Mouse (Mus musculus): Measurements from ENCODE around the gene 4933415F23Rik. TPM values are rescaled to one million over a fixed set of nuclear protein-coding genes. Genes with fewer than 3 reads are reported as not detected.
A peak's percentile ranks its signal among the peaks of the same experiment; 100 is the strongest.
"Not testable (repeated sequence)": the region's sequence is repeated elsewhere in the genome, so short reads cannot be mapped to it uniquely, and the experiment has no call there.

Gene 4933415F23Rik
- total and polyA plus RNA-seq, 3 experiments, result not detected

DNA sequence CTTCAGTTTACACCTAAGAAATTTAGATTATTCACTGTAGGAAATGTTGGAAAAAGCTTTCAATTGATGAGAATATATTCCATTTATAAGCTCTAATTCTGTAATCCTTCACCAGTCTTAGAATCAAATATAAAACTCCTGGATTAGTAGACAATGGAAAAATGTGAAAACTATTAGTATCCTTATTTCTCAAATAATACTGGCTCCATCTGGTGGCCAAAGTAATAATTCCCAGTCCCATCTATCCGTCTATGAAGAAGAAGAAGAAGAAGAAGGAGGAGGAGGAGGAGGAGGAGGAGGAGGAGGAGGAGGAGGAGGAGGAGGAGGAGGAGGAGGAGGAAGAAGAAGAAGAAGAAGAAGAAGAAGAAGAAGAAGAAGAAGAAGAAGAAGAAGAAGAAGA lies 38.5 kb upstream of the 4933415F23Rik start:
- not testable (repeated sequence) for H3K36me3 ChIP-seq (ENCODE audit: control insufficient read depth in 1 of 2, insufficient read depth in 2 of 2, low read length in 2 of 2); H3K79me2 ChIP-seq (ENCODE audit: control insufficient read depth, insufficient read depth, low read length, poor library complexity); H3K27me3 ChIP-seq (ENCODE audit: control insufficient read depth in 1 of 2, insufficient read depth in 2 of 2, low read length in 2 of 2); H3K4me3 ChIP-seq (ENCODE audit: control insufficient read depth in 1 of 2, insufficient read depth in 1 of 2, low read depth in 2 of 2, low read length in 2 of 2); H3K27ac ChIP-seq (ENCODE audit: control insufficient read depth, low read depth, low read length); H3K4me1 ChIP-seq (ENCODE audit: control insufficient read depth in 1 of 2, insufficient read depth in 2 of 2, low read length in 2 of 2); H3K9me3 ChIP-seq (replicated peaks; ENCODE audit: insufficient read depth, low read length); H3K9ac ChIP-seq (ENCODE audit: control insufficient read depth, low read depth, low read length, poor library complexity, severe bottlenecking)
- TF ChIP-seq CTCF (IDR thresholded peaks at IDR 0.05 in 2 of 3, conservative IDR thresholded peaks at IDR 0.05 in 1 of 3; ENCODE audit: control insufficient read depth in 1 of 3, insufficient read depth in 1 of 3, low read depth in 2 of 3, low read length in 3 of 3, poor library complexity in 1 of 3, severe bottlenecking in 1 of 3) (peak in 1 of 3 experiments; percentile 37; a peak in 2 of 6 replicates), RAD21 (IDR thresholded peaks at IDR 0.05; ENCODE audit: low read depth, low read length) (peak; percentile 36), ZC3H11A (IDR thresholded peaks at IDR 0.05; ENCODE audit: low read depth, low read length) (0 out of 2 replicates have a peak, but pooled peaks have one; percentile 6), SMC3 (IDR thresholded peaks at IDR 0.05; ENCODE audit: low read depth, low read length) (peak; percentile 50)
- peak; percentile 32 for DNase-seq (ENCODE audit: low read depth, low spot score)

DNA sequence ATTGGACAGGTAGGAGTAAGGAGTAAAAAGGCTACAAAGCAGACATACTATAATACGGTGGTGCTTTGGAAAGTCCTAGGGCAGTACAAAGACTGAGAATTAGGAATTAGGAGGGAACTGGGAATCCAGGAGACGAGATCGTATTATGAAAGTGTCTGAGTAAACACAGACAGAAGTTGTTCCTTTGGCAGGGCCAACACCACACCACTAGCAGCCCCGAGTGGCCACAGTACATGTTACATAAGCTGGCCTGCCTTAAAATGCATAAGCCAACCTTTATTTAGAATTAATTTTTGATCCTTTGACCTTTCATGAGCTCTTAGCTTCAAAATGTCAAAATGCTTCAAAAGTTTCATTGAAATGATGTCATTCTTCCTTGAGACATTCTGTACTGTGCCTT lies 18.8 kb upstream of the 4933415F23Rik start:
- no peak for TF ChIP-seq UBTF (IDR thresholded peaks at IDR 0.05; ENCODE audit: borderline replicate concordance, insufficient read depth, low read depth, low read length)
- no peaks in the 10 kb centered on the region for H3K27me3 ChIP-seq (ENCODE audit: control insufficient read depth in 1 of 2, insufficient read depth in 2 of 2, low read length in 2 of 2)
- H3K79me2 ChIP-seq (ENCODE audit: control insufficient read depth, insufficient read depth, low read length, poor library complexity), result no peaks in the 10 kb centered on the region

DNA sequence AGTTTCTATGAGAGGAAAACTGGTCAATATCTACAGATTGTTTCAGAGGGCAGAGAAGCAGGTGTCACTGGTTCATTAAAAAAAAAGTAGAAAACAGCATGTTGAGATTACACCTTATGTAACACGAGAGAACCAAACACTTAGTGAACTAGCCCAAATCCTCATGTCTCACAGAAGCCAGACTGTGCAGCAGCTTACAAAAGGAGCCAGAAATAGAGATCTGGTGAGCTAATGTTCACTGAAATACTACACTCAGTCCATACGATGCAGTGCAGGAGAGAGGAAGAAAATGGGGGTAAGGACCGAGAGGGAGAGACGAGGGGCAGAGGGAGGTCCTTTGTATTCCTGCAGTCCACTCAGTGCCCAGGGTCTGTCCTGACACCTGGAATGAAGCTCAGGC lies 17.4 kb upstream of the 4933415F23Rik start:
- no peak overlapping the region for H3K9ac ChIP-seq (ENCODE audit: control insufficient read depth, low read depth, low read length, poor library complexity, severe bottlenecking)
- no peak for TF ChIP-seq ZC3H11A (IDR thresholded peaks at IDR 0.05; ENCODE audit: low read depth, low read length)
- TF ChIP-seq MAZ (IDR thresholded peaks at IDR 0.05; ENCODE audit: low read depth, low read length), result no peak
- TF ChIP-seq BHLHE40 (IDR thresholded peaks at IDR 0.05; ENCODE audit: borderline replicate concordance, low read depth, low read length), result no peak
- TF ChIP-seq EP300 (IDR thresholded peaks at IDR 0.05; ENCODE audit: low read depth in 1 of 2, low read length in 2 of 2), result no peak
- no peak for TF ChIP-seq MYB (IDR thresholded peaks at IDR 0.05; ENCODE audit: low read depth, low read length)
- no peak for TF ChIP-seq USF2 (IDR thresholded peaks at IDR 0.05; ENCODE audit: borderline replicate concordance in 1 of 2, insufficient read depth in 1 of 2, low read depth in 1 of 2, low read length in 2 of 2)
- TF ChIP-seq ETS1 (IDR thresholded peaks at IDR 0.05; ENCODE audit: low read depth, low read length), result no peak
- TF ChIP-seq GABPA (IDR thresholded peaks at IDR 0.05; ENCODE audit: low read depth, low read length), result no peak
- no peak for TF ChIP-seq JUND (IDR thresholded peaks at IDR 0.05; ENCODE audit: low read depth, low read length)
- no peak for TF ChIP-seq TCF12 (IDR thresholded peaks at IDR 0.05; ENCODE audit: low read depth, low read length)
- TF ChIP-seq HCFC1 (IDR thresholded peaks at IDR 0.05; ENCODE audit: low read depth, low read length), result no peak
- TF ChIP-seq ZMIZ1 (IDR thresholded peaks at IDR 0.05; ENCODE audit: low read depth, low read length), result no peak
- no peak for TF ChIP-seq ZKSCAN1 (IDR thresholded peaks at IDR 0.05; ENCODE audit: low read depth, low read length)
- no peak for TF ChIP-seq E2F4 (IDR thresholded peaks at IDR 0.05; ENCODE audit: borderline replicate concordance, low read depth, low read length)
- no peak for TF ChIP-seq TAL1 (IDR thresholded peaks at IDR 0.05; ENCODE audit: low read length)
- no peaks in the 10 kb centered on the region for H3K36me3 ChIP-seq (ENCODE audit: control insufficient read depth in 1 of 2, insufficient read depth in 2 of 2, low read length in 2 of 2)
- H3K4me1 ChIP-seq (ENCODE audit: control insufficient read depth in 1 of 2, insufficient read depth in 2 of 2, low read length in 2 of 2), result no peaks in the 10 kb centered on the region
- H3K4me3 ChIP-seq (ENCODE audit: control insufficient read depth in 1 of 2, insufficient read depth in 1 of 2, low read depth in 2 of 2, low read length in 2 of 2), result no peak overlapping the region
- H3K27me3 ChIP-seq (ENCODE audit: control insufficient read depth in 1 of 2, insufficient read depth in 2 of 2, low read length in 2 of 2), result no peaks in the 10 kb centered on the region
- H3K9me3 ChIP-seq (replicated peaks; ENCODE audit: insufficient read depth, low read length), result no peaks in the 10 kb centered on the region
- no peaks in the 10 kb centered on the region for H3K79me2 ChIP-seq (ENCODE audit: control insufficient read depth, insufficient read depth, low read length, poor library complexity)
- no peak for DNase-seq (ENCODE audit: low read depth, low spot score)
- no peak overlapping the region for H3K27ac ChIP-seq (ENCODE audit: control insufficient read depth, low read depth, low read length)

More for the DNA sequence above, 18.8 kb upstream of the 4933415F23Rik start:
- no peak for DNase-seq (ENCODE audit: low read depth, low spot score)
- Histone ChIP-seq H3K36me3 (ENCODE audit: control insufficient read depth in 1 of 2, insufficient read depth in 2 of 2, low read length in 2 of 2) (no peaks in the 10 kb centered on the region), H3K27ac (ENCODE audit: control insufficient read depth, low read depth, low read length) (no peak overlapping the region), H3K4me3 (ENCODE audit: control insufficient read depth in 1 of 2, insufficient read depth in 1 of 2, low read depth in 2 of 2, low read length in 2 of 2) (no peak overlapping the region), H3K9ac (ENCODE audit: control insufficient read depth, low read depth, low read length, poor library complexity, severe bottlenecking) (no peak overlapping the region), H3K4me1 (ENCODE audit: control insufficient read depth in 1 of 2, insufficient read depth in 2 of 2, low read length in 2 of 2) (no peaks in the 10 kb centered on the region), H3K9me3 (replicated peaks; ENCODE audit: insufficient read depth, low read length) (no peaks in the 10 kb centered on the region)
